Comparison of ENCODE assay signal across 11 mouse cellular contexts in genomic region chr2:173380341-173380761, GRCm38 (mm10).
DNase-seq lines count a peak whose midpoint lies in the region; ATAC-seq and TF ChIP-seq lines count a peak whose summit lies in the region.
"Had no signal": no experiment of that assay in that cellular context is flagged by ENCODE, and none has a peak within 500 bp of the region (broad histone marks: within the 10 kb centered on the region; RNA-seq: fewer than 3 reads in every experiment).

No protein-coding gene starts in this region.

- H3K9me3 ChIP-seq in heart, embryonic 15.5 days (replicated peaks), result no peaks in the 10 kb centered on the region
- H3K9me3 ChIP-seq in stomach, embryonic 14.5 days (ENCODE audit: control insufficient read depth, low read depth, low read length), result no peaks in the 10 kb centered on the region
- H3K9me3 ChIP-seq in stomach, postnatal 0 days (ENCODE audit: control insufficient read depth, low read length), result no peaks in the 10 kb centered on the region
- no peaks in the 10 kb centered on the region for H3K9me3 ChIP-seq in intestine, embryonic 16.5 days (ENCODE audit: control insufficient read depth, low read length)
- H3K9me3 ChIP-seq in midbrain, embryonic 15.5 days, result no peaks in the 10 kb centered on the region
- H3K9me3 ChIP-seq: hindbrain, embryonic 12.5 days had no signal

- 28% methylated on average over 3 of the region's 3 CpGs for WGBS in heart, embryonic 15.5 days
- WGBS in stomach, embryonic 14.5 days, result 30% methylated on average over 3 of the region's 3 CpGs
- WGBS in stomach, postnatal 0 days, result 37% methylated on average over 3 of the region's 3 CpGs
- WGBS in intestine, embryonic 16.5 days, result 48% methylated on average over 3 of the region's 3 CpGs
- 66% methylated on average over 3 of the region's 3 CpGs for WGBS in midbrain, embryonic 15.5 days

- intact Hi-C loops in heart, postnatal 25 days (cut with DNase I), result no loop called here

- ATAC-seq in heart, embryonic 15.5 days (replicated peaks; ENCODE audit: insufficient number of reproducible peaks, insufficient read depth, low FRiP score, low read depth), result 0 out of 2 replicates have a peak, but pooled peaks have one; percentile 41
- ATAC-seq in stomach, embryonic 14.5 days (ENCODE audit: insufficient number of reproducible peaks, insufficient read depth, low FRiP score, low read depth), result no peak
- ATAC-seq in stomach, postnatal 0 days (ENCODE audit: low FRiP score, low TSS enrichment), result no peak
- ATAC-seq in intestine, embryonic 16.5 days, result peak; percentile 29; the same call in 1 of the 2 replicates
- ATAC-seq in megakaryocyte, adult 5-6 weeks (ENCODE audit: poor library complexity, severe bottlenecking), result no peak
- ATAC-seq in midbrain, embryonic 15.5 days (replicated peaks), result no peak

- no peak for TF ChIP-seq EP300 in stomach, postnatal 0 days (optimal IDR thresholded peaks at IDR 0.05)

- H3K4me1 ChIP-seq in heart, embryonic 15.5 days (replicated peaks), result peaks cover 24% of the 10 kb centered on the region
- H3K4me1 ChIP-seq in stomach, embryonic 14.5 days (ENCODE audit: control insufficient read depth, insufficient read depth, low read length), result peaks cover 36% of the 10 kb centered on the region
- H3K4me1 ChIP-seq in stomach, postnatal 0 days (replicated peaks; ENCODE audit: control insufficient read depth, insufficient read depth), result no peaks in the 10 kb centered on the region
- H3K4me1 ChIP-seq in intestine, embryonic 16.5 days (ENCODE audit: control insufficient read depth, insufficient read depth, low read length), result peaks cover 41% of the 10 kb centered on the region
- H3K4me1 ChIP-seq in midbrain, embryonic 15.5 days, result peaks cover 4% of the 10 kb centered on the region; the same call in 1 of the 2 replicates

- H3K27ac ChIP-seq in heart, embryonic 15.5 days, result peak overlapping the region; percentile 56; the same call in 1 of the 2 replicates
- peak overlapping the region; percentile 89 for H3K27ac ChIP-seq in stomach, embryonic 14.5 days (ENCODE audit: low read length)
- no peak overlapping the region; the same call in 1 of the 2 replicates for H3K27ac ChIP-seq in stomach, postnatal 0 days (replicated peaks)
- H3K27ac ChIP-seq in intestine, embryonic 16.5 days (ENCODE audit: low read length), result peak overlapping the region; percentile 76
- no peak overlapping the region for H3K27ac ChIP-seq in midbrain, embryonic 15.5 days
- H3K27ac ChIP-seq: hindbrain, embryonic 12.5 days had no signal

- H3K36me3 ChIP-seq in heart, embryonic 15.5 days, result no peaks in the 10 kb centered on the region
- H3K36me3 ChIP-seq in stomach, embryonic 14.5 days (ENCODE audit: control insufficient read depth, insufficient read depth, low read length), result no peaks in the 10 kb centered on the region
- no peaks in the 10 kb centered on the region for H3K36me3 ChIP-seq in stomach, postnatal 0 days (ENCODE audit: control insufficient read depth, insufficient read depth, low read length)
- no peaks in the 10 kb centered on the region for H3K36me3 ChIP-seq in intestine, embryonic 16.5 days (ENCODE audit: control insufficient read depth, insufficient read depth, low read length)
- no peaks in the 10 kb centered on the region for H3K36me3 ChIP-seq in midbrain, embryonic 15.5 days (replicated peaks)
- H3K36me3 ChIP-seq: hindbrain, embryonic 12.5 days had no signal

- H3K4me2 ChIP-seq in heart, embryonic 15.5 days, result no peak overlapping the region
- no peak overlapping the region for H3K4me2 ChIP-seq in stomach, embryonic 14.5 days (replicated peaks; ENCODE audit: low read depth, low read length)
- no peak overlapping the region for H3K4me2 ChIP-seq in stomach, postnatal 0 days (replicated peaks; ENCODE audit: low read depth)
- H3K4me2 ChIP-seq in intestine, embryonic 16.5 days (ENCODE audit: low read depth, low read length), result no peak overlapping the region
- no peak overlapping the region for H3K4me2 ChIP-seq in midbrain, embryonic 15.5 days
- H3K4me2 ChIP-seq: hindbrain, embryonic 12.5 days had no signal

- H3K4me3 ChIP-seq in heart, embryonic 15.5 days, result no peak overlapping the region
- no peak overlapping the region for H3K4me3 ChIP-seq in stomach, embryonic 14.5 days (ENCODE audit: low read depth, low read length)
- H3K4me3 ChIP-seq in stomach, postnatal 0 days (ENCODE audit: low read depth, low read length), result no peak overlapping the region
- no peak overlapping the region for H3K4me3 ChIP-seq in intestine, embryonic 16.5 days (ENCODE audit: low read length)
- no peak overlapping the region for H3K4me3 ChIP-seq in midbrain, embryonic 15.5 days
- H3K4me3 ChIP-seq: erythroblast, embryonic 14.5 days; hindbrain, embryonic 12.5 days had no signal

- H3K9ac ChIP-seq in heart, embryonic 15.5 days, result no peak overlapping the region
- no peak overlapping the region for H3K9ac ChIP-seq in stomach, embryonic 14.5 days (replicated peaks; ENCODE audit: low read depth, low read length)
- H3K9ac ChIP-seq in stomach, postnatal 0 days (ENCODE audit: low read length), result no peak overlapping the region
- H3K9ac ChIP-seq in intestine, embryonic 16.5 days (ENCODE audit: low read depth, low read length), result no peak overlapping the region
- H3K9ac ChIP-seq in midbrain, embryonic 15.5 days, result no peak overlapping the region
- H3K9ac ChIP-seq: hindbrain, embryonic 12.5 days had no signal

- no peak for DNase-seq in heart, postnatal 25 days (ENCODE audit: low spot score)
- DNase-seq in stomach, postnatal 0 days (ENCODE audit: low spot score), result no peak
- peak; percentile 54 for DNase-seq in thymus, postnatal 14 days
- DNase-seq: cerebellum, adult 8-10 months had no signal

- no peak for TF ChIP-seq CTCF in stomach, postnatal 0 days (IDR thresholded peaks at IDR 0.05; ENCODE audit: low read depth)

- H3K27me3 ChIP-seq in heart, embryonic 15.5 days, result no peaks in the 10 kb centered on the region
- no peaks in the 10 kb centered on the region for H3K27me3 ChIP-seq in stomach, embryonic 14.5 days (ENCODE audit: control insufficient read depth, insufficient read depth, low read length)
- H3K27me3 ChIP-seq in stomach, postnatal 0 days (ENCODE audit: control insufficient read depth, insufficient read depth, low read length), result no peaks in the 10 kb centered on the region
- no peaks in the 10 kb centered on the region for H3K27me3 ChIP-seq in intestine, embryonic 16.5 days (replicated peaks; ENCODE audit: control insufficient read depth, insufficient read depth, low read length)
- H3K27me3 ChIP-seq in midbrain, embryonic 15.5 days (replicated peaks), result no peaks in the 10 kb centered on the region
- H3K27me3 ChIP-seq: hindbrain, embryonic 12.5 days had no signal

Comparison
In these comparisons a context has a peak if more than half of its experiments do, and no peak if none do; other contexts are left out.
1. H3K27ac ChIP-seq: peak in heart, embryonic 15.5 days (single experiment), stomach, embryonic 14.5 days (single experiment) and intestine, embryonic 16.5 days (single experiment); none in stomach, postnatal 0 days (single experiment) and midbrain, embryonic 15.5 days (single experiment).
2. ATAC-seq: peak in heart, embryonic 15.5 days (single experiment) and intestine, embryonic 16.5 days (single experiment); none in stomach, embryonic 14.5 days (single experiment), stomach, postnatal 0 days (single experiment), megakaryocyte, adult 5-6 weeks (single experiment) and midbrain, embryonic 15.5 days (single experiment).